Mouse (Mus musculus): ENCODE measurements around the gene Tktl2.

GRCm38 (mm10) chr8:66476880-66477279 lies 34.7 kb upstream of the Tktl2 start:
- TF ChIP-seq CTCF (IDR thresholded peaks at IDR 0.05; ENCODE audit: low read depth) (no peak), EP300 (IDR thresholded peaks at IDR 0.05; ENCODE audit: low read depth) (no peak)

All from liver, embryonic 14.5 days (tissue).